Mouse (Mus musculus): ENCODE data around the gene Pcsk6. TPM values are rescaled to one million over a fixed set of nuclear protein-coding genes. Genes with fewer than 3 reads are reported as not detected.

The Pcsk6 gene
- total RNA-seq, 4 experiments from 2014 or later = 10.7 to 18.4 (median 14.7) TPM

DNA sequence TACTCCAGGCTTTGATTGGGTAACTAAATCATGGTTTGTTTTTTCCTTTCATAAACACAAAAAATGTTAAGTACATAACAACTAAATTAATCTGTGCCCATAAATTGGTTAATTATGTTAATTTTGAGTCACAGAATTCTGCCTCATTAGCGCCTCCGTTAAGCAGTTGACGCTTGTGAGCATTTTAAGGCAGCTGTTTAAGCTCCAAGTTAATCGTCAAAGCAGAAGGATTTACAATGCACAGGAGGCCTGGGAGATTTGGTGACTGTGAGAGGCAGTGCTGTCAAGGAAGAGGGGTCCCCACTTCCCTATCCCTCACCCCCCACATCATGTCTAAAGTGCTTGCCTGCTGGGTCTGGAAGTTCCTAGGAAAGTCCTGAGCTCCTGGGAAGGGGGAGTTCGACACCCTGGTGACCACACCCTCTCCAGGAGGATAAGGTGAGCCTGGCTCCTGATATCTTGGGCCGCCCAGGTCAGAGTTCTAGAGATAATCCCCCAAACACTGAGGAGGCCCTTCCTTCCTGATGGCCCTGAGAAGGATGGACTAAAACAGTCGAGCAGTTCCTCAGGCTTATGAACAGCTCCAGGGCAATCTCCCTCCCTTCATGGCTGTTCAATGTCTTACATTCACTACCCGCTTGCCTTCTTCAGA is 83.9 kb downstream of the Pcsk6 start:
- no peak for DNase-seq

DNA sequence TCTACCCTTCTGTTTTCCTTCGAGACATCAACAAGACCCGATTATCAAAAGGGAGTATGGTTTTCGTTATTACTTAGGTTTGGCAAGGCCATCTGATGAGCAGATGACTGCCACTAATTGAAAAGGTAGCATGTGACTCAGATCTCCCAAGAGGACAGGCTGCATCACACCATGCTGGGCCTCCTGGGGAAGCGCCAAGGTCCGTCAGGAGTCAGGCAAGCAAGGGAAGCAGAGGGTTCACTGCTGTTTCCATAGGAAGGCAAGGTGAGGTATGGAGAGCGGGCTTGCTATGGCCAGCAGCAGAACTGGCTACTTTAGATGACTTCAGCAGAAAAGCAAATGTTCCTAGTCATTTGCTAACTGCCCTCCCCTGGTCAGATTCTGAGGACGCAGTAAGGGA is 84.9 kb downstream of the Pcsk6 start:
- DNase-seq = no peak

DNA sequence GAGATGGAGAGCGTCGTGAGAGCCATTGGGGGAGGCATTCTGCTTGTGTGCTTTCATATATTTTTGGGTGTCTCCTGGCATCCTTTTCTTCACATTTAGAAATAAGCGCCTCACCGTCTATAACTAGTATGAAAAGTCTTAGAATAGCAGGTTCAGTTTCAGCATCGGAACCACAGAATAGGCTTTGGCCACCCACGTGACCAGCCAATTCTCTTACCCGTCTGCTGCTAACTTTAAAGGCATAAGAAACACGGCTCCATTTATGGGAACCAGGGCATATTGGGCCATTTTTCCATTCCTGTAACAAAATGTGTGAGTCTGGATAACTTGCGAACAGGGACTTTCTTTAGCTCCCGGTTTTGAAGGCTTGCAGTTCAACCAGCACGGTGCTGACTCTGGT is 87.4 kb downstream of the Pcsk6 start:
- DNase-seq = no peak

DNA sequence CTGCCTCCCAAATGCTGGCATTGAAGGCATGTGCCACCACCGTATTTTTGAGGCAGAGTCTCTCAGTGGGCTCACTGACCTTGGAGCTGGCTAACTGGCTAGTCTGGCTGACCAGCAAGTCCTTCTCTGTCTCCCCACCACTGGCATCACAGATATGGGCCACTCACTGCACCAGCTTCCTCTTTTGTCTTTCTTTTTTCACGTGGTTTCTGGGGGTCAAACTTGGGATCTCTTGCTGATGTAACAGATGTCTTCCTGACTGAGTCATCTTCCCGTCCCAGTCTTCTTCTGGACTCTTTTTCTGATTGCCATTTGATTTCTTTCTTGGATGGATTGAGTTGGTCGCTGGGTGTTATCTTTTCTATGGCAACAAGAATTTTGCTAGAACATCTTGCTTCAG is 93.0 kb downstream of the Pcsk6 start:
- no peak for DNase-seq

DNA sequence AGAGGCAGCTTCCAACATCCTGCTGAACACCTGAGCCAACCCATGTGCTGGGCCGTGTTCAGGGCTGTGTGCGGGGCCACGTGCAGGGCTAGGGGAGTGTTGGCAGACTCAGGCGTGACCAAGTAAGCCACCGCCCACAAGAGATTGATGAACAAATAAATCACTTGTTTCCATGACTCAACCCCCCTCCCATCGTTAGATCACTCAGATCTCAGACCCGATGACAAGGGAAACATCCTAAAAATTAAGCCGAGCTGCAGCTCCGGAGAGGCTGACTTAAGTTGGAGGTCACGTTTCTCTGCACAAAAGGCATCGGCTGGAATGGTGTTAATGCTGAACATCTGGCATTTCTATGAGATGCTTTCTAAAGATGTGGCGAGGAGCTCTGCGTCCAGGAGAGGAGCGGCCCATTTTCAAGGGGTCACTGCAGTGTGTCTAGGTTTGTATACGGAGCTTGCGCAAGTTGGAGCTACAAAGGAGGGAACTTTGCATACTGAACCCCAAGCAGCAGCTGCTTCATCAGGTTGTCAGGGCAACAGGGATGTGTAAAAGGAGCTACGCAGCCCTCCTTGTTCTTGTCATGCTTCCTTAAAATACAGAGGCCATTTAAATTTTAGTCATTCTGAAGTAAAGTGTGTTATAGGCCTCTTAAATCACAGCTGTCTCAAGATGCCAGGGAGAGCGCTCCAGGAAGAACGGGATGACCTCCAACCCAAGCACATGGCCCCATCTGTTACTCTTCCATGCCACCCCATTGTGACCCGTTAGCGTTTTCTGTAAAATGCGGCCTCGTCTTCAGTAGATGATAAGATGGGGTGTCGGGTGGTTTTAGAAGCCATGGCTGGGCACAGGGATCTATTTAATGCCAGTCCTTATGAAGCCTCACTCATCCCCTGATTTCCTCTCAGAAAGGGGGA is 94.0 kb downstream of the Pcsk6 start:
- DNase-seq = no peak

DNA sequence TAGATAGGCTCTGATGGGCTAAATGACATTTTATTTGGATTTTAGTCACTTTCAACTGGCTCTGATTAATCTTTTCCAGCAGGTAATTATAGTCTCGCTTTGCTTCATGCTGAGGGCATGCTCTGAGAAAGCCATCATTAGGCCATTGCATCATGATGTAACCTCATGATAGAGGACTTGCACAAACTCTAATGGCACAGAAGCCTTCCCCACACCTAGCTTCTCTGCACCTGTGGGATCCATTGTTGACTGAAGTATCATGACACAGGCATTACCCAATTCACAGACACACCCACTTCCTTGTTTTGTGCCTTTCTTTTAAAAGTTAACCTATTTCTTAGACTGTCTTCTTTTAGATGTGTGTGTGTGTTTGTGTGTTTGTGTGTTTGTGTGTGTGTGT is 95.7 kb downstream of the Pcsk6 start:
- no peak for DNase-seq

DNA sequence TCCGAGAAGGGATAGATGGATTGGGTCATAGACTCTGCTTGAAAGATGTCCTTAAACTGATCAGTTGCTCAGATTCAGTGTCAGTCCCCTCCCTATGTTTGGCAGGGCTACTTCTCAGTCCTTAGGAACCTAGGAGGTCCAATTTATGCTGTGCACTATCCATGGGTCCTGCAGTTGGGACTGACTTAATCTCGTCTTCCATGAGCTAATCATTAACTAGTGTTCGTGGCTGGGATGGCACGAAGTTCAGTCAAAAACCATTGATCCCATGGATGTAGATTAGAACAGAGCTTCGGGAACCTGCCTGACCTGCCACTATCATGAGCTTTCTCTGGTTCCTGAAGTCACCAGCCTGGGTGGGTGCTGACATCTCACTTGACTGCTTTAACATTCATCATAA is 96.6 kb downstream of the Pcsk6 start:
- DNase-seq = no peak

DNA sequence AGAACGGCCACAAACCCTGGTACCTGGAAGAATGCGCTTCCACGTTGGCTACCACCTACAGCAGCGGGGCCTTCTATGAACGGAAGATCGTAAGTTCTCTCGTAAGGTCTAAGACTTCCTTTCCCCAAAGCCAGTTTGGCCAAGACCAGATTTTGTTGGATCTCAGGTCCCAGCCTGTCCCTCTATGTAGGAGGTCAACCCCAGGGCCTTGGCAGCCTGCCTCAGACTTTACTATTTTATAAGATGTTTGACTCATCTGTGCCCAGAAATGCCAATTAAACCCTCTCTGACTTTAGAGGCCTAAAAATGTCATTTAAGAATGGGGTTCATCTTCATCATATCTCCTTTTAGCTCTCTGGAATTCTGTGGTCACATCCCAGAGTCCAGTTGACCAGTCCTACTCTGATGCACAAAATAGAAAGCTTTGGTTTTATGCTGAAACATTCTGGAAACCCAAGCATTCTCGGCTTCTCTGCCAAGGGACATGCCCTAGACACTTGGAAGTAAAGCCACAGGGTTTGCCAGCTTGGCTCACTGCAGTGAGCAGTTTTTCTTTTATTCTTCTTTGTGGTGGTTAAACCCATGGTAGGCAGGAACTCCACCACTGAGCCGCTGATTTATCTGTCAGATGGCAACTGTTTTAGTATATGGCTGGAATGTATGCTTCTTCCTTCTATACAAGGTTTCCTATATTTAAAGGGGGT is 97.8 kb downstream of the Pcsk6 start:
- DNase-seq = no peak

DNA sequence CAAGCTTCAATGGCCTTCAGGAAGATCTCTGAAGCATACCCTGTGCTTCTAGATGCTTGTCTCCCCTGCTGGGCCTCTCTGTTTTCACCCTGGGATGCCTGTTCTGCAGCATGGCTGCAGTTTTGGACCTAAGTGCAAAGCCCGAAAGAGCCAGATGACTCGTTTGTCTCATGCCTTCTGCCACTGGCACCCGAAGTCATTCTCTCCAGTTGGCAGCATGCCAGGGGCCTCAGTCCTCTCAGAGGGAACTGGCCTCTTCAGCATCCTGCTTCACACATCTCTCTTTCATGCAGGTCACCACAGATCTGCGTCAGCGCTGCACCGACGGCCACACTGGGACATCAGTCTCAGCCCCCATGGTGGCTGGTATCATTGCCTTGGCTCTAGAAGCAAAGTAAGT is 101.1 kb downstream of the Pcsk6 start:
- DNase-seq = no peak

DNA sequence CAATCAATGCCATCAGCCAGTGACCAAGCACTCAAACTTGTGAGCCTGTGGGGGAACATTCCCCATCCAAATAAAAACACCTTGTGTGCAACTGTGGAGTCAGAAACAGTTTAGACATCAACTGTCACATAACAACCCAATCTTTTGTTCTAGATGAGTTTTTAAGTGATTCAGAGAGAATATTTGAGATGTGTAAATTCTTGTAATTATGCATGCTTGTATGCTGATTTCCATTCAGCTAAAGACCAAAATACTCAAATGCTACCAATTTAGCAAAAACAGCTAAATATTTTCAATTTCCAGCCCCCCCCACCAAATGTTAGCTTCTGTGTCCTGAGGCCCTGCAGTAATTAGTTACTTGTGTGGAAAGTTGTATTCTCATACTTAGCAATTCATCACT is 102.9 kb downstream of the Pcsk6 start:
- DNase-seq = no peak

DNA sequence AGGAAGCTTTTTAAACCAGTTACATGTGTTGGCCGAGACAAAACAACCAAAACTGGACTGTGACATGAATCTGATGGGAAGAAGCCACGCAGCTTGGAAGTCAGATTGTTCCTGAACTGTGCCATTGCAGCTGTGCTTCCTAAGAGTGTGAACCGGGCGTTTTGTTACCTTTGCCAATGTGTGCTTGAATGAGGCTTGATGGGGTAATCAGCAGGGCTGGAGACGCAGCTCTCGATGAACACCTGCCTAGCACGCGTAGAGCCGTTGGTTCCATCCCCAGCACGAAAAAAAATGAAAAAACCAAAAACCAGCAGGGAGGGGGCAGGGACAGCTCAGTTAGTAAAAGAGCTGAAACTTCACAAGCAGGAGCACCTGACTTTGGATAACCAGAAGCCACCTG is 109.8 kb downstream of the Pcsk6 start:
- no peak for DNase-seq

DNA sequence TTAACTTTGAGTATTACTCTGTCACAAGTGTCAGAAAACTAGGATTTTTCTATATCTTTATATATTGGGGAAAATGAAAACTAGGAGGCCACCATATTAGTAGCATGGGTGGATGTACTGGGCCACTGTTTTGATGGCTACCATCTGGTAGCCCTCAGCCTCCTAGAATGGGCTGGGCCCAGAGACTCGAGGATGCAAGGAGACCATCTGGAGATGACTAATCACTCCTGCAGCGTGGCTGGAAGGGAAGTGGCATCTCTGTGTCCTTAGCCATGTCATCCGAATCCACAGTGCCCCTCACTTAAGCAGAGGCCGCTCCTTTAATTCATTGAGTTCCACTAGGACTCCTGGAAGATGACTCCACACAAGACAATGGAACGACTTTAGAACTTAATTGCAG is 115.8 kb downstream of the Pcsk6 start:
- DNase-seq = no peak

DNA sequence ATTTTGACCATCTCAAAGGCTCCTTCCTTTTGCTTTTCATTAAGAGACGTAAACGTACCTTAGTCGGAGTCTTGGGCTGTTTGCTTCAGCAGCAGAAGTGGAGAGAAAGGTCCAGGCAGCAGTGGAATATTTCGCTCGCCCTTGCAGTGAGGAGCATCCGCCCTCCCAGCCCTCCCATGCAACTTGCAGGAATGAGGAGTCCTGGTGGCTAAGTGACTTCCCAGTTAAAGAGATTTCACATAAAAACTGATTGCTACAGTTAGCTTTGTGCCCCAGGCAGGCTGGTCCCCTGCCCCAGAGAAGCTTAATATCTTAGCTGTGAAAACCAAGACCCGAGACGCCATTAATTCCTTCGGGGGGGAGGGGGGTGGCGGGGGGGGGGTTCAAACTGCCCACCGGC is 116.4 kb downstream of the Pcsk6 start:
- DNase-seq = no peak

DNA sequence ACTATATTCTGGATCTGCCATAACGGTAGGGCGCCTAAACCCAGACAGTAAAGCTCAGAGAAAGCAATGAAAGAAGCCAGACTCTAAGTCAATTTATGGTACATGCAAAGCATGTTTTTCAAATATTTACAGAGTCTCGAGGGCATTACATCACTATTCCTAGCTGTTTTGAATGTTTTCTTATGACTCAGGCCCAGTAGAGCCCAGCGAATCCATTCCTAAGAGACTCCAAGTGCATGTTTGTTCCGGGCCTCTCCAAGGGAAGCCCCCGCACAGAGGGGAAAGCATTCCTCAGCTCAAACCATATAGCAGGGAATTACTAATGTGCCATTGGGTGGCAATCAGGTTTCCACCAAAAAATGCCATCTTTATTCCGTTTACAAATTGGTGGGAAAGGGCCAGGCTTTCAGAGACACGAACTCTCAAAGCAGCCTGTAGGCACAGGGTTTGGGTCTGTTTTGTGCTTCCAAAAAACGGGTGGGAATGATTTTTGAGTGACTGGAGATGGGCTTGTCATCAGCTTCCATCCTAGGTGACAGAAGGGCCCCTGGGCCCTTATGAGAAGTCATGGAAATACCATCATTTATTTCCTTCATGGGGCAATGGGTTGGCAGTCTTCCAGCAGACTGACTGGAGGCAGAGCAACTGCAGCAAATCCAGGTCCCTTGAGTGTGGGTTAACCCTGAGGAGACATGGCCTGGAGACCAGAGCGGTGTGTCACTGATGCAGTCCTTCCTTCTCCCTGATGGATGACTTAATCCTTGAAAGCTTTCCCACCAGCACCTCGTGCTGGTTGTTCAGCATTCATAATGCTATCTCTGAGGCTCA is 117.7 kb downstream of the Pcsk6 start:
- DNase-seq = no peak

DNA sequence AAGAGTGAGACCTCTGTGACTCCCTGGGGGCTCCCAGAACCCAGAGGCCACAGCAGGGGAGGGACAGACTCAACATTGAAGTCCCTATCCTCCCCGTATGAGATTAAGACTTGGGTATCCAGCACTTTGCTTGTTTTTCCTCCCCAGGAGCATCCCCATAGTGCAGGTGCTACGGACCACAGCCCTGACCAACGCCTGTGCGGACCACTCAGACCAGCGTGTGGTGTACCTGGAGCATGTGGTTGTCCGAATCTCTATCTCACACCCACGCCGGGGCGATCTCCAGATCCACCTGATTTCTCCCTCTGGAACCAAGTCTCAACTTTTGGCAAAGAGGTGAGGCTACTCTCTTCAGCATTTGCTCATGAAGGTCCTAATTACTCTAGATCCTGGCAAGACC is 118.5 kb downstream of the Pcsk6 start:
- no peak for DNase-seq

DNA sequence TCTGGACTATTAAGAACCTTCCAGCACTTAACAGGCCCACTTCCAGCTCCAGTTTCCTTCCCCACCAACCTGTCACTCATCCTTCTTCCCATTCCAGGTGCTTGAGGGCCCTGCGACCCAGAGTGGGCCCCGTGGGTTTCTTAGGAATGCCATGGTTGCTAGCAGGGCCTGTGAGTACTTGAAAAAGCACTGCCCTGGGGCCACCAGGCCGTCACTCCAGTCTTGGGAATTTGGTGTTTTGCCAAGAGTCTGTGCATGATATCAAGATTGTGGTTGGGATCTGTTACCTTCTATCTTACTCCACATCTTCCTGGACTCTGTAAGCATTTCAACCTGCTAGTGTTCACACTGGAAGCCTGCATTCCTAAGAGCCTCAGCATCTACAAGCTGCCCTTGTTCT is 120.5 kb downstream of the Pcsk6 start:
- no peak for DNase-seq

DNA sequence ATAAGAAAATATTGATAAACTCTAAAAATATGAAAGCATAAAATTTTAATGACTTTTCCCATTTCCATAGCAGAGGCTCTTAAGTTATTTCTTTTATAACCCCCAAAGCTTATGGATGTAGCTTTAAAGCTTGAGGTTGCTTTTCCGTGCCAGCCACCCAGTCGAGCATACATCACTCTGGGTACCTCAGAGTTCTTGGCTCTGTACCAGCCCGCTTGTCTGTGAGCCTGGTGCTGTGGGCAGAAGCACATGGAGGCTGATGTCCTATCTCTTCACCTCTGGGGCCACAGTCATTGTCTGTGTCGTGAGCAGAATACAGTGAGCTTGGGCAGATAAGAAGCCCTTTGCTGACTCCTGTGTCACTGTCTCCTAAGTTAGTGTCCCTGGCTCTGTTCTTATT is 126.7 kb downstream of the Pcsk6 start:
- no peak for DNase-seq

DNA sequence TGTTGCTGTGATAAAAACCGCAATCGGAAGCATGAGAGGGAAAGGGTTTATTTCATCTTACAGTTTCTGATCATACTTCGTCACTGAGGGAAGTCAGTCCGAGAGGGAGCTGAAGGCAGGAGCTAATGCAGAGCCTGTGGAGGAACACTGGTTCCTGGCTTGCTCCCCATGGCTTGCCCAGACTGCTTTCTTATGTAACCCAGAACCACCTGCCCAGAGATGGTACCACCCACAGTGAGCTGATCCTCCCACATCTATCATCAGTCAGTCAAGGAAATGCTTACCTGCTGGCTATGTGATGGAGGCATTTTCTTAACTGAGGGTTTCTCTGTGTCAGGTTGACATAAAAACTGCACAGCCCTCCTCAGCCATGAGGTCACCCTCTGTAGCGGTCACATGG is 127.2 kb downstream of the Pcsk6 start:
- no peak for DNase-seq

DNA sequence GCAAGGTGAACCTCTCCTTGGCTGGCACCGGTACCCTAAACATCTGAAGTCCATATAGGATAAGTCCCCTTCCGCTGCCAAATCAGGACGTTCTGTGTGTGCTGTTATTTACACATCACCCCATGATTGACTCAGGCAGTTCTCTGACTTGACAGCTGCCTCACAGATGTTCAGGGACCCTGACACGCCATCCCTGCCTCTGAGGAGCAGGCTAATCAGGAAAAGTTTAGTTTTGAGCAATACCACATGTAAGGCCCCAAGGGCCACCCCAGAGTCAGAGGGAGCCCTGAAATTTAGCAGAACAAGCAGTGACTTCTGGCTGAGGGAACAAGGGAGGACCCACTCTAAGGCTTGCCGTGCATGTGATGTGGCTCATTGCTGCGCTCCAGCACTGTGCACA is 130.8 kb downstream of the Pcsk6 start:
- no peak for DNase-seq

DNA sequence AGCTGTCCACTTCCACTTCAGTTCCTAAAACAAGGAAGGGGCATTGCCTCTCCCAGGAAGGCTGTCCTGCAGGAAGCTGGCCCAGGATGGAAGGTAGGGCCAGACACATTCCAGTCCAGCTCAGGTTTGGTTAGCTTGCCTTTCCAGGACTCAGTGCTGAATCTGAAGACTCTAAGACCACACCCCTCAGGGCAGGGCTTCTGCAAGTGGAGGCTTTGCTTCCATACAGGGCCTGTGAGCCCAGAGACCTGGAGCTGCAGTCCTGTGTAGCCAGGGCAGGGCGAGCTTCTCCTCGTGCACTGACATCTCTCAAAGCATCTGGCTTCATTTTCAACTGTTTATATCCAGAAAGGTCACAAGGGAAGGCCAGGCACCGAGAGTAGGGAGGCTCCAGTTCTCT is 131.9 kb downstream of the Pcsk6 start:
- no peak for DNase-seq

DNA sequence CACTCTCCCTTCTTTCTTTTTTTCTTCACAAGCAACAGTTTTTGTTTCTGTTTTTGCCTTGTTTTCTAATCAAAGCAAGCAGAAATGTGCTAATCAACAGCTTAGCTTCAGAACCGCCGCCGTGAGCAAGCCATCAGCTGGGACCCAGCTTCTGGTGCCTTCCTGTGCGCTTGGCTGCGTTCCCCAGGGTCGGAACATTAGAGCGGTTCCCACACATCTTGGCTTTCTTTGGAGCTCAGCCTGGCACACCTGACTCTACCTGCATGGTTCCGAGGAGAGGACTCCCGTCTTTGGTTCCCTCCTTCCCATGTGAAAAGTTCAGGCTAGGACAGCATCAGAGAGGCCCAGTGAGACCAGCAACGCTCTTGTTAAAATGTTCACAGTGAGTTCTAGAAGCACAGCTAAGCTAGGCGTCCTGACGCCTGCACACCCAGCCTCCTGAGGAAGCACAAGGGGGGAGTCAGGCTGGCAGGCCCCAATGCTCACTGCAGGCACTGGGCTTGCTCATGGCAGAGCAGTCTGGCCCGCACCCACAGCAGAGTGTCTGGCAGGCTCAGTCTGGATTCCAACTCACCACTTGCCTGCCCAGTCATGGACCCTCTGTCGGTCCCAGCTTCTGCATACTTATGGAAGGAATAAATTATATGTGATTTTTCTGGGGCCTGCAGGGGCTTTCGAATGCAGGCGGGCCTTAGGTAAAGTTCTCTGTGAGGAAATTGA is 139.7 kb downstream of the Pcsk6 start:
- no peak for DNase-seq

DNA sequence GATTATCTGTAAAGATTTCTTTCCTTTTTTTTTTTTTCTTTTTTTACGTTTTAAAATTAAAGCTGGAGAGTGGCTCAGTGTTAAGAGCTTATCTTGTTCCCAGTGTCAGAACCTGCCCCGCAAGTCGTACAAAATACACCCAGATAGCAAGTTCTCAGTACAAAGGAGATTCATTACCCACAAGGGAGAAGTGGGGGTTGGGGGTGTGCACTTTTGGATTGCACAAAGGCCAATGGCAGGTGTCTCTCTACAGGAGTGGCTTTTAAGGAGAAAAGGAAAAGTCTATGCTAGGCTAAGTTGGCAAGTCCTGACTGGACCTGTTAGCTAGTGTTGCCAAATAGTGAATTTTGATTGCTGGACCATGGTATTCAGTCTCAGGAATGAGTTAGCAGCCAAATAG is 140.3 kb downstream of the Pcsk6 start:
- DNase-seq = no peak
